Mouse (Mus musculus) limb, embryonic 12.5 days (tissue): ENCODE measurements around the gene Exoc3l4. TPM values are rescaled to one million over a fixed set of nuclear protein-coding genes. Genes with fewer than 3 reads are reported as not detected.

Experiments
- ATAC-seq: fragments of 200-750 bp; cut with Nextera tagmentation; 2 replicates; pipeline ENCODE4 v1.8.0; 2017; ENCODE audit warnings: low read depth, moderate TSS enrichment; ENCODE audit not compliant: insufficient number of reproducible peaks, insufficient read depth, low FRiP score, low TSS enrichment
- H3K27ac ChIP-seq: fragments of 300-500 bp; sonication (generic); 2 replicates; pipeline ENCODE4 v1.5.1; 2016; ENCODE audit warnings: mild to moderate bottlenecking, moderate library complexity
- H3K27me3 ChIP-seq: fragments of 300-500 bp; sonication (generic); 2 replicates; pipeline ENCODE4 v1.6.1; 2016; ENCODE audit warnings: mild to moderate bottlenecking, moderate library complexity
- H3K36me3 ChIP-seq: fragments of 300-500 bp; sonication (generic); 2 replicates; pipeline ENCODE4 v1.6.1; 2016; ENCODE audit warnings: mild to moderate bottlenecking, moderate library complexity
- H3K4me1 ChIP-seq: fragments of 300-500 bp; sonication (generic); replicated peaks from 2 replicates; pipeline ENCODE4 v1.6.1; 2016
- H3K4me2 ChIP-seq: fragments of 300-500 bp; sonication (generic); 2 replicates; pipeline ENCODE4 v1.6.1; 2016; ENCODE audit warnings: mild to moderate bottlenecking, moderate library complexity
- H3K4me3 ChIP-seq: fragments of 300-500 bp; sonication (generic); replicated peaks from 2 replicates; pipeline ENCODE4 v1.5.1; 2016; ENCODE audit warnings: mild to moderate bottlenecking
- H3K9ac ChIP-seq: fragments of 300-500 bp; sonication (generic); replicated peaks from 2 replicates; pipeline ENCODE4 v1.6.1; 2016; ENCODE audit warnings: mild to moderate bottlenecking, moderate library complexity
- H3K9me3 ChIP-seq: fragments of 300-500 bp; sonication (generic); 2 replicates; pipeline ENCODE4 v1.6.1; 2016; ENCODE audit warnings: mild to moderate bottlenecking, moderate library complexity
- WGBS: fragments of 180-500 bp; shearing (Covaris S2); methylation state at CpG from one replicate; pipeline ENCODE4 v1.1.7; 2016; 5-methylcytosine and 5-hydroxymethylcytosine counted together
- polyA plus RNA-seq: library from polyadenylated mRNA; unstranded; fragments of >200 nt; fragmentation: Nextera tagmentation; extraction: Ambion mirVana; gene quantifications from 2 replicates; pipeline ENCODE4 v1.2.1, GENCODE M21; 2016

Gene Exoc3l4
- polyA plus RNA-seq, 1 experiment from 2014 or later: 5.6 TPM

DNA sequence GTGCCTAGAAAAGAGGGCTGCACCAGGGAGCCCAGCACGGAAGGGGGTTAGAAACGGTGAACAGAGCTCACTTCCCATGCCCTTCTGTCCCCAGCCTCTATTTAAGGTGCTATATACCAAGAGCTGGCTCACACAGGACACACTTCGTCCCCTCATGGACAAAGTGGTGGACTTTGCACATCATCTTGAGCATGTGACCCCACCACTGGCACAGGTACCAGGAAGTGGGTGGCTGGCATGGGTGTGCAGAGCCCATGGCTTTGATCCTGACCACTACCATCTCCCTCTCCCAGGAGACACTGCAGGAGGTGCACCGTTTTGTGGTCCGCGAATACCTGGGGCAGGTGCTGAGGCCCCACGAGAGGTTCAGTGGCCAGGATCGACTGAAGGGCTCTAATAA is 11.5 kb downstream of the Exoc3l4 start:
- H3K4me2 ChIP-seq: peak overlapping the region; percentile 69
- peak overlapping the region; percentile 40; the same call in 1 of the 2 replicates for H3K4me3 ChIP-seq
- peaks cover 99% of the 10 kb centered on the region for H3K27me3 ChIP-seq
- no peak for ATAC-seq
- no peak overlapping the region for H3K27ac ChIP-seq
- peaks cover 44% of the 10 kb centered on the region for H3K4me1 ChIP-seq
- no peak overlapping the region for H3K9ac ChIP-seq
- H3K9me3 ChIP-seq: no peaks in the 10 kb centered on the region
- no peaks in the 10 kb centered on the region for H3K36me3 ChIP-seq
- 19% methylated on average over 8 of the region's 8 CpGs for WGBS

DNA sequence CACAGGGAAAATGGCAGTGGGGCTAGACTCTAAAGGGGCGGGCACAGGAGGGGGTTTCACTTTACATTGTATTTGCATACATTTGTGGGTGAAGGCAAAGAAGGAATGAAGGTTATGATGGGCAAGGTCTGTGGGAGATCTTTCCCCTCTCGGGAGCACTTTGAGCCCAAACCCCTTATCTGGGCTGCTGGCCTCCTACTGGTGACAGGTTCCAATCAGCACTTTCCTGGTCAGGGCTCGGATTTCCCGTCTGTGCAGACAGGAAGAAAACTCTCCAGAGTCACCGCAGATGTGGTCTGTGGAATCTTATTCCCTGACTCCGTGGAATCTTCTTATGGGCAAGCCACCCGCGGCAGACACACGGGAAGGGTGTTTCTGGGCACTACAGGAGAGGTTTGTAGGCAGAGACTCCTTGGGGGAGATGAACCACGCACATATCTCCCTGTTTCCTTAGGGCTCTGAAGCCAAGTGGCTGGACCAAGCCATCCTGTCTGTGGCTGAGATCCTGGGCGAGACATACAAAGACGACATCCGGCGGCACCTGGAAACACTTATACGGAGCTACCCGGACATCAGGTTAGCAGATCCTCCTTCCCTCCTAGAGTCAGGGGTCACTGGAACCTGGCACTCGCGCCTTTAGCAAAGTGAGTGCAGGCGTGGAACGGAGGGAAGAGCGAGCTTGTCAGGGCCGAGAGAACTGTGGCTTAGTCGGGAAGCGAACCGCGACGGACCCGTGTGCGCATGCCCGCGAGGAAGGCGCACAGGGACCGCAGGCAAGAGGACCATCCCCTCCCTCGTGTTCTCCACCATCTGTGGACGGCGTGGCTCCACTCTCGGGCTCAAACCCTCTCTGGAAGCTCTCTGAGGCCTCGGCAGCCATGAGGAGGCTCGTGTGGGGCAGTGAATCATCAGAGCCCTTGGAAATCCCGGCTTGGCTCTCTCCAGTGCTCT is 12.4 kb downstream of the Exoc3l4 start:
- ATAC-seq: no peak
- no peaks in the 10 kb centered on the region for H3K9me3 ChIP-seq
- H3K27me3 ChIP-seq: peaks cover 98% of the 10 kb centered on the region
- peak overlapping the region; percentile 69 for H3K4me2 ChIP-seq
- H3K4me3 ChIP-seq: peak overlapping the region; percentile 40
- 0 out of 2 replicates have a peak overlapping the region, but pooled peaks have one; percentile 45 for H3K27ac ChIP-seq
- H3K9ac ChIP-seq: peak overlapping the region; percentile 48
- WGBS: 1% methylated on average over 40 of the region's 40 CpGs
- peaks cover 42% of the 10 kb centered on the region for H3K4me1 ChIP-seq
- no peaks in the 10 kb centered on the region for H3K36me3 ChIP-seq

GRCm38 (mm10) chr12:111430049-111430867 is 13.4 kb downstream of the Exoc3l4 start:
- 9% methylated on average over 27 of the region's 27 CpGs for WGBS
- H3K9me3 ChIP-seq: no peaks in the 10 kb centered on the region
- H3K36me3 ChIP-seq: no peaks in the 10 kb centered on the region
- peaks cover 46% of the 10 kb centered on the region for H3K4me1 ChIP-seq
- H3K27me3 ChIP-seq: peaks cover 98% of the 10 kb centered on the region
- 0 out of 2 replicates have a peak overlapping the region, but pooled peaks have one; percentile 18 for H3K9ac ChIP-seq
- ATAC-seq: no peak
- H3K4me3 ChIP-seq: peak overlapping the region; percentile 40
- H3K4me2 ChIP-seq: peak overlapping the region; percentile 69
- H3K27ac ChIP-seq: no peak overlapping the region

- Histone ChIP-seq H3K9ac (0 out of 2 replicates have a peak overlapping the region, but pooled peaks have one; percentile 0), H3K4me2 (no peak overlapping the region), H3K27ac (no peak overlapping the region), H3K36me3 (no peaks in the 10 kb centered on the region), H3K4me3 (no peak overlapping the region), H3K4me1 (peaks cover 39% of the 10 kb centered on the region), H3K27me3 (peaks cover 97% of the 10 kb centered on the region), H3K9me3 (no peaks in the 10 kb centered on the region)
- no peak for ATAC-seq
- 21% methylated on average over 14 of the region's 14 CpGs for WGBS
Observed at GRCm38 (mm10) chr12:111430868-111431817, 14.3 kb downstream of the Exoc3l4 start.

- peaks cover 98% of the 10 kb centered on the region for H3K27me3 ChIP-seq
- no peak overlapping the region for H3K27ac ChIP-seq
- peaks cover 39% of the 10 kb centered on the region for H3K4me1 ChIP-seq
- no peak overlapping the region for H3K4me2 ChIP-seq
- H3K9me3 ChIP-seq: no peaks in the 10 kb centered on the region
- 30% methylated on average over 4 of the region's 4 CpGs for WGBS
- H3K4me3 ChIP-seq: no peak overlapping the region
- ATAC-seq: no peak
- no peaks in the 10 kb centered on the region for H3K36me3 ChIP-seq
- H3K9ac ChIP-seq: no peak overlapping the region
Observed at GRCm38 (mm10) chr12:111432097-111432496, 15.3 kb downstream of the Exoc3l4 start.

DNA sequence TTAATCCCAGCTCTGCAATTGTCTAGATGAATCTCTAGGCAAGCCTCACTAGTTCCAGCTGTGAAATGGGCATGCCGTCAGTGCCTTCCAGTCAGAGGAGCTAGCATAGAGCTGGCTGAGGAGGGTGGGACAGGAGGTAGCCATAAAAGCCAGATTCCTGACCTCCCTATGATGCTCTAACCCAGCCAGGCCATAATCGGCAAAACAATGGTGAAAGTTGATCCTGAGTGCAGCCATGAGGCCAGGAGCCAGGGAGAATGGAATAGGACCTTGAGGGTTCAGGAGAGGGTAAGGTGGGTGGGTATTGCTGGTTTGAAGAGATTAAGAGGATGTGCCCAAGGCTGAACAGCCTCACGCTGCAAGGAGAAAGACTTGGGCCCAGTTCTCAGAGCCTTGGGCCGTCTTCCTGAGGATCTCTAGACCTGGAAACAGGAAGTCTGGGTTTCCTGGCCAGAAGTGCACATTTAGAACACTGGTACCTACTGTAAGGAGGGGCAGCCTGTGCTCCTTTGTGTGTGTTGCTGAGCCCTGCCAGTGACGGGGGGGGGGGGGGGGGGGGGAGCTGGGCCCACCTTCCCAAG is 16.0 kb downstream of the Exoc3l4 start:
- Histone ChIP-seq H3K9me3 (no peaks in the 10 kb centered on the region), H3K27ac (0 out of 2 replicates have a peak overlapping the region, but pooled peaks have one; percentile 47), H3K4me3 (no peak overlapping the region), H3K27me3 (peaks cover 98% of the 10 kb centered on the region), H3K4me1 (peaks cover 38% of the 10 kb centered on the region), H3K4me2 (no peak overlapping the region), H3K36me3 (no peaks in the 10 kb centered on the region), H3K9ac (no peak overlapping the region)
- WGBS: 35% methylated on average over 5 of the region's 5 CpGs
- no peak for ATAC-seq

DNA sequence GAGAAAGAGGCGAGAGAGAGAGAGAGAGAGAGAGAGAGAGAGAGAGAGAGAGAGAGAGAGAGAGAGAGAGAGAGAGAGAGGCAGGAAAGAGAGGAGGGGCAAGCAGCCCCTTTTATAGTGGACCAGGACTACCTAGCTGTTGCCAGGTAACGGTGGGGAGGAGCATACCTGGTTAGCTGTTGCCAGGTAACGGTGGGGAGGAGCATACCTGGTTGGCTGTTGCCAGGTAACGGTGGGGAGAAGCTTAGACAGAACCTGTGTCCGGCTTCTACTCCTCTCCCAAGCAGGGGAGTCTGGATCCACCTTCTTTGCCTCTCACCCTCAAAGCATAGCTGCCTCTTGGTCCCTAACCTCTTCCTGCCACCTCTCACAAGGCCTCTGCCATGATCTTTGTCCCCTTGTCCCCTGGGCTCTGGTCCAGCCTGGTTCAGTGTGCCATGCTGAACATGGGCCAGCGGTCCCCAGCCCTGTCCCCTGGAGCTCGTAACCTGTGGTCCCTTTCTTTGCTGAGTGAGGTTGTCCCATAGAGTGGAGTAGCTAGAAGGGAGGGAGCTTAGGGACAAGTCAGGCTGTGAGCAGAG is 17.4 kb downstream of the Exoc3l4 start:
- WGBS: 20% methylated on average over 7 of the region's 7 CpGs
- H3K9me3 ChIP-seq: no peaks in the 10 kb centered on the region
- H3K36me3 ChIP-seq: no peaks in the 10 kb centered on the region
- H3K27ac ChIP-seq: no peak overlapping the region
- H3K27me3 ChIP-seq: peaks cover 97% of the 10 kb centered on the region
- H3K4me1 ChIP-seq: peaks cover 25% of the 10 kb centered on the region
- H3K9ac ChIP-seq: no peak overlapping the region
- ATAC-seq: no peak
- no peak overlapping the region for H3K4me3 ChIP-seq
- no peak overlapping the region for H3K4me2 ChIP-seq

DNA sequence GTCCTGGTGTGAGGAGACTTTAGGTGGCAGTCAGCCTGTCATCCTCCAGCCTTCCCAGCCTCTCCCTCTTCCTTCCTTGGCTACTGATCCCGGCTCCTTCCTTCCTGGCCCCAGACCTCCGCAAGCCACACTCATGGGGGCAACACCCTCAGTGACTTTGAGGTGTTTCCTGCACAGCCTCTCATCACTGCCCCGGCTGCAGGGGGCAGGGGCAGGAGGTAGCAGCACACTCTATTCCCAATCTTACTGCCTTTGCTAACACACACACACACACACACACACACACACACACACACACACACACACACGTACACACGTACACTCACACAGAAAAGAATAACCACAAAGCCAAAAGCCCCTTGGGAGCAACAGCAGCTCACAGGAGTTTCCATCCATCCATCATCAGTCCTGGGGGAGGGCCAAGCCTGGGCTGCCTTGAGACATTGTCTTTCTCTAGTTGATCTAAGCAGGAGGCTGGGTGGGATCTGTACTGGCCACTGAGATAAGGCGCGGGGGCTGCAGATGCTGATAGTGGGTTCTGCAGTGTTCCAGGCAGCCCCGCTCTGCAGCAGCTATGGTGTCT is 18.0 kb downstream of the Exoc3l4 start:
- H3K4me3 ChIP-seq: no peak overlapping the region
- no peaks in the 10 kb centered on the region for H3K9me3 ChIP-seq
- no peak overlapping the region for H3K9ac ChIP-seq
- no peak overlapping the region for H3K27ac ChIP-seq
- H3K36me3 ChIP-seq: no peaks in the 10 kb centered on the region
- peaks cover 21% of the 10 kb centered on the region for H3K4me1 ChIP-seq
- ATAC-seq: no peak
- H3K4me2 ChIP-seq: no peak overlapping the region
- WGBS: 51% methylated on average over 8 of the region's 8 CpGs
- H3K27me3 ChIP-seq: peaks cover 95% of the 10 kb centered on the region

DNA sequence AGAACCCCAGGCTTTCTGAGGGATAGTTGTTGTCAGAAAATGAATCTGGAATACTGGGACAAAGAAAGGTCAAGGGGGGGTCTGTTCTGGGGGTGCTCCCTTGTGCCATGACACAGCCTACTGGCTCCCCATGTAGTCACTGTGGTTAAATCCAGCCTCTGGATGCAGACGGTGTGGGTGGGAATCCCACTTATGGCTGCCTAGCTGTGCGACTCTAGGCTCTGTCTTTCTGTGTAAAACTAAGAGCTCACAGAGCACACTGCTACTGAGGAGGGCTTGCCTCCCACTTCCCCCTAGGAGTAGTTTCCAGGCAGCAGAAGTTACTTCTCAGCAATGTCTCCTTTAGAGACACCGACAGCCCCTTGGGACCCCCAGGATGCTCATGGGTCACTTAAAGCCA is 19.4 kb downstream of the Exoc3l4 start:
- no peak overlapping the region for H3K27ac ChIP-seq
- no peak for ATAC-seq
- H3K9me3 ChIP-seq: no peaks in the 10 kb centered on the region
- no peaks in the 10 kb centered on the region for H3K36me3 ChIP-seq
- H3K4me3 ChIP-seq: no peak overlapping the region
- WGBS: 86% methylated on average over 3 of the region's 3 CpGs
- H3K27me3 ChIP-seq: peaks cover 94% of the 10 kb centered on the region
- peaks cover 11% of the 10 kb centered on the region for H3K4me1 ChIP-seq
- H3K9ac ChIP-seq: no peak overlapping the region
- H3K4me2 ChIP-seq: no peak overlapping the region

- H3K27me3 ChIP-seq: peaks cover 94% of the 10 kb centered on the region
- ATAC-seq: no peak
- no peaks in the 10 kb centered on the region for H3K9me3 ChIP-seq
- WGBS: 70% methylated on average over 8 of the region's 8 CpGs
- H3K9ac ChIP-seq: no peak overlapping the region
- H3K4me3 ChIP-seq: no peak overlapping the region
- no peak overlapping the region for H3K27ac ChIP-seq
- peaks cover 11% of the 10 kb centered on the region for H3K4me1 ChIP-seq
- H3K36me3 ChIP-seq: no peaks in the 10 kb centered on the region
- no peak overlapping the region for H3K4me2 ChIP-seq
Observed at GRCm38 (mm10) chr12:111436640-111437039, 19.8 kb downstream of the Exoc3l4 start.
